Mouse (Mus musculus) hematopoietic multipotent progenitor cell, adult 10-12 weeks (in vitro differentiated cells): ENCODE results near the gene Hyal5. TPM values are rescaled to one million over a fixed set of nuclear protein-coding genes. Genes with fewer than 3 reads are reported as not detected.

Experiments
- polyA plus RNA-seq: library from polyadenylated mRNA; stranded (reverse); fragments of >175 nt; gene quantifications from 2 replicates; pipeline ENCODE4 v1.2.3, GENCODE M21; 2012; ENCODE audit warnings: low replicate concordance

Hyal5 gene
- not detected in 2 replicates for polyA plus RNA-seq

GRCm38 (mm10) chr6:24857697-24858096 lies at the start of gene Hyal5:
Gene Hyal5 (plus strand): TSS chr6:24857997.

Other genes starting within 250 kb of the Hyal5 start
- gene Wasl, start 193.0 kb upstream of the Hyal5 start, polyA plus RNA-seq, result 29.2 and 105 TPM in 2 replicates
- gene Hyal6, start 124.8 kb upstream of the Hyal5 start, polyA plus RNA-seq, result not detected in 2 replicates
- gene Hyal4, start 109.7 kb upstream of the Hyal5 start, polyA plus RNA-seq, result not detected in 2 replicates
- gene Spam1, start 66.8 kb upstream of the Hyal5 start, polyA plus RNA-seq, result not detected in 2 replicates
- gene Tmem229a, start 98.3 kb downstream of the Hyal5 start, polyA plus RNA-seq, result 0.11 and 0.25 TPM in 2 replicates